Mouse (Mus musculus) layer of hippocampus, adult 8-10 months (tissue): ENCODE data around the gene 4933414I15Rik. TPM values are rescaled to one million over a fixed set of nuclear protein-coding genes. Genes with fewer than 3 reads are reported as not detected.
A peak's percentile ranks its signal among the peaks of the same experiment; 100 is the strongest.

Experiments
- DNase-seq, 2 experiments: peaks; one replicate each; pipeline ENCODE4 v3.0.0; 2022; ENCODE audit warnings: low spot score in 2 of 2
- total RNA-seq, 4 experiments: library from RNA; stranded (reverse); gene quantifications; 2 replicates each; pipeline ENCODE4 v1.2.4; 2022

Gene 4933414I15Rik
- not detected for total RNA-seq

DNA sequence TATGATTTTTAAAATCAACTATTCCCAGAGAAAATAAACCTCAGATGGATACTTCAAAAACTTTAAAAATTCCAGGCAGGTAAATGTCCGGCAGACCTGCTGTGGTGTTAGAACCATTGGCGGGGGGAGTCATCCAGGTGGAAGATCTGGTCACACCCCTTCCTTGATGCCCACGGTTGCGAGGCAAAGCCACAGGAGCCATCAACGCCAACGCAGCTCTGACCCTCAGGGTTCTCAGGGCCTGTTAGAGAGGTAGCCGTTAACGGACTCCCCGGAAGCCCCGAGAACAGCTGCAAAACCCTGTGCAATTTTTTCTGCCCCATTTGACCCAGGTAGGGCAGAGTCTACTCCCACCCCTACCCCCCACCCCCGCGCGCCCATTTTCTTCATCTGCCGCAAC lies at the start of gene 4933414I15Rik:
TSS of gene 4933414I15Rik (minus strand) at position 260 of the 400 bp plus-strand sequence.
- no peak for DNase-seq

DNA sequence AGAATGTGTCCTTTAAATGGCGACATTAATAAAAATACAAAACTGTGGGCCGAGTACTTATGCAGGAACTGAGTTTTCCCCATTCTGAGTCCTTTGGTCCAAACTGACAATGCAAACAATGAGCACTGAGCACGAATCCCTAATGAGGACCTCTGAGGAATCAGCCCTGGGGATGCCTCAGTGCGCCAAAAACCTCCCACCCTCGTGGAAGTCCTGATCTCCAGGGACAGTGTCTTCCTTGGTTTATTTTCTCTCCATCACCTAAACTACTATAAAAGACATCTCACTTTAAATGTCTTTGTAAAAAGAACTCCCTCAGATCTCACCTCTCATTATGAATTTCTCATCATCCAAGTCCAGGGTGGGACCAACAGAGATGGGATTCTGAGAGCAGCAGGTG lies 38.1 kb upstream of the 4933414I15Rik start, which contains the start of gene Olfr1377:
TSS of gene Olfr1377 (plus strand) at position 301 of the 400 bp plus-strand sequence.
- DNase-seq: no peak

DNA sequence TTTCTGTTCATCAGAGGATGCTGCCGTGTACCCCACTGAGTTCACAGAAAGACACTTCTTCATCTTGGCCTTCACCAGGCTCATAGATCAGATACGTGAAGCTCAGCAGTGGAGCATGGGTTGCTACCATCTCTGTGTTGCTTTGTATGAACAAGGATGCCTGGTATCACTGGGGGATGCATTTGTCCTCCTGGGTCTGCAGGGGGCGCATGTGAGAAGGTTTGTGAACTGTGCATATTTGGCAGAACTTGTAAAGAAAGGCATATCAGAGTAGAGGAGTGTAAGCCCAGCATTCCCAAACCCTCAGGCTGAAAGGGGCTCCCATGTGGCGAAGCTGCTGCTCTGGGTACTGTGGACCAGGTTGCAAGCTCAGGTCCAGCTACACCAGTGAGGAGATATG lies 33.7 kb upstream of the 4933414I15Rik start:
- no peak for DNase-seq

DNA sequence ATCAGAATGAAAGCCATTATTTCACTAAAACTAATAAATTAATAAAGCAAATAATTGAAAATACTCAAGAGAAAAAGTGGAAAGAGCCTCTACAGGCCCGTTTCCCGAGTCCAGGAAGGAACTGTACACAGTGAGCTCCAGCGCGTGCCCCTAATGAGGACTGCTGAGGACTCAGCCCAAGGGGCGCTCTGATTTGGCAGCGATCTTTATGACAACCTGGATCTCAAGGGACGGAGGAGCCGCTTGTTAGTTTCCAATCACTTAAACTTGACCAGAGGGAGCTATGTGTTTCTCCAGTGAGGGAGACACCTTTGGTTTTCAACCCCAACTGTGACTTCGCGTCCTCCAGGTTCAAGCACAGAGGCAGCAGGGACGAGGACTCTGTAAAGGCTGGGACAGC lies 22.7 kb upstream of the 4933414I15Rik start, which contains the start of gene Olfr1378:
TSS of gene Olfr1378 (plus strand) at position 301 of the 400 bp plus-strand sequence.
- DNase-seq: no peak

DNA sequence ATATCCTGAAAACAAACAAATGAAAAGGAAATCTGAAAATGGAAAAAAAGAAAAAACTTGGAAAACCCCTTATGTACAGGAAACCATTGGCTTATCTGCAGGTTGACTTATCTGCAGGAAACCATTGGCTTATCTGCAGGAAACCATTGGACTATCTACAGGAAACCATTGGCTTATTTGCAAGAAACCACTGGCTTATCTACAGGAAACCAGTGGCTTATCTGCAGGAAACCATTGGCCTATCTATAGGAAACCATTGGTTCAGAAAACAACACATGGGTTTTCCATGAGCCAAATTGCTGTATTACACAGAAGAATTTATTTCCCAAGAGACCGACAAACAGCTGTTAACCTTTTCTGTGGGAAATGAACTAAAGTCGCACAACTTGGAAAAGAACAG lies 21.3 kb upstream of the 4933414I15Rik start:
- no peak for DNase-seq

DNA sequence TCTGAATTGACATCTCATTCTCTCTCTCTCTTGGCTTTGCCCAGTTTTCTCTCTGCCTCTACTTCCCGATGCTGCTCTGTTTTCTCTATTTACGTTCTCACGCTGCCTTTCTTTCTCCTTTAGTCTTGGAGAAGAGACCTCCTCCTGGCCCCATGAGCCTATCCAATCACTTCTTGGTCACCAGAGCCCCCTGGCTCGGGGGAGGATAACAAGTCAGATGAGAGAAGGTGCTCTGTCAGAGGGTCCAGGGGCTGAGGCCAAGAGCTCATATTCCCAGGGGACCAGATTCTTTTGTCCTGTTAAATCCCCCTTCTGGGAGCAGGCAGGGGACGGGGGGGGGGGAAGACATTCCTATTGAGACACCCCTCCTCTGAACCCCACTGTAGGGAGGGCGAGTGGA lies 10.1 kb upstream of the 4933414I15Rik start, which contains the start of gene Prop1:
TSS of gene Prop1 (minus strand) at position 101 of the 400 bp plus-strand sequence.
- DNase-seq: no peak

DNA sequence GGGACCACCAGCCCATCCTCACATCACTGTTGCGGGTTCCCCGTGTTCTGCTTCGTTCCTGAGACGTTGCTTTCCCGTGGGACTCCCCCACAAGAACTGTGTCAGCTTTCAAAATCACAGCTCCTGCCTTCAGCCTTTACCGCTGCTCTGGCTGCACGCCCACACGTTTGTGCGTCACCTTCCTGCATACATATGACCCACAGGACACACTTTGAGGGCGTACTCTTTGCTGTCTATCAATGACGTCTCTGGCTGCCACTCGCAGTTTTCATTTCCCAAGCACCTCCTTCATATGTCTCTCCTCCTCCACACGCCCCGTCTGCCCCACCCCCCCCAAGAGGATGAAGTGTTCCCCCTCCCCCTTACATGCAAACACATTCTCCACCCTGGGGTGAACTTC lies 8.7 kb upstream of the 4933414I15Rik start:
- no peak for DNase-seq

DNA sequence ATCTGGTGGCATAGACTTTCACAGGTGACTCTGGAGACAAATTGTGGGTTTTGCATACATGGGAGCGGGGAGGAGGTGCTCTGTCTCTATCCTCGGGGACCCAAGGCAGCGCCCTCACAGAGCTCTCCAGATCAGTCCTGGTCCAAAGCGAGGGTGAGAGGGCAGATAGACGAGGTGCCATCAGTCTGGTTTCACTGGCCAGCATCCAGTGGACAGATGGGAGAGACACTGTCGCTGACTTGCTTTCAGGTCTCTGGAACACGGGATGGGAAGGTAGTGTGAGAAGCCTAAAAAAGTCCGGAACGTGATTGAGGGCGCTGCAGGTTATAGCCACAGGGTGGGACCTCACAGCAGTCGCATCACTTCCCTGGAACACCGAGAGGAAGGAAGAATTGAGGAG lies 1.2 kb downstream of the 4933414I15Rik start:
- DNase-seq: no peak

DNA sequence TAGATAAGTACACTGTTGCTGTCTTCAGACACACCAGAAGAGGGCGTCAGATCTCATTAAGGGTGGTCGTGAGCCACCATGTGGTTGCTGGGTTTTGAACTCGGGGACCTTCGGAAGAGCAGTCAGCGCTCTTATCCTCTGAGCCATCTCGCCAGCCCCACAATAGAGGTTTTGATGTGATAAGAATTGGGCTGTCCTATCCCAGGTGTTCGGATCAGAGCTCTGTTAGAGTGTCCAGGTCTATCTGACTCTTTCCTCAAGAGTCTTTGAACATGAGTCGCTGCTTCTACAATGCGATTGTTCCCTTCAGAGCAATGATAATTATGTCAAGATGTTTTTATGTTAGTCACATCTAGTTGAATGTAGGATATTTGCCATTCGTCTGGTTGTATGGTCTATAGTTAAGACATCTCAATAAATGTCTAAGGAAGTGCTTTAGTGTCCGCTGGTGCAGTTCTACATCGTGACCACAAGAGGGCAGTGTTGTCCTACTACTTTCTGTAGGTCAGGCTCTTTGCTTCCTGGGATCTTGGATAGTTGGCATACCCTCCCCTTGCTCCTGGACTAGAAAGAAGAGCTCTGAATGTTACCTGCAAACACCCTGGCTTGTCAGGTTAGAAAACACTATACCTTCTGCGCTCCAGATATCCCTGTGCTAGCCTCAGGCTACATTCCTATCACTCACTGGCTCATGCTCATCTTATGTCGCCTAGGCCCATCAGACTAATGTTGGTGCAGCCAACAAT lies 3.8 kb downstream of the 4933414I15Rik start:
- DNase-seq: peak in 1 of 2 experiments; percentile 24

DNA sequence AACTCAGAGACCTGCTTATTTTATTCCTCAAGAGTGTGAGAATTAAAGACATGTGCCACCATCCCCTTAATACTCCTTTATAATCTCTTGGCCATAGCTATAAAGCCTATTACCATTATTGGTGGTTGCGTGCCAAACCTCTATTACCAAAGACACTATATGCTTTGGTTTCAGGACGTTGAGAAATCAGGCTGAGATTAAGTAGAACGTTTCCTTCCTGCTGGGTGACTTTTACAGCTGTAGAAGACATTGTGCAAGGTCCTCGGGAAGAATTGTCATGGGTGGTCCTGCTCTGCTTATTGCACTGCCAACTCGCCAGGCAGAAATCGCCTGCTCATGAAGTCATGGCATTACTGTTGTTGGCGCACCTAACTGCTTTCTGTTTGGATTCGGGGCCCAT lies 5.1 kb downstream of the 4933414I15Rik start:
- no peak for DNase-seq

DNA sequence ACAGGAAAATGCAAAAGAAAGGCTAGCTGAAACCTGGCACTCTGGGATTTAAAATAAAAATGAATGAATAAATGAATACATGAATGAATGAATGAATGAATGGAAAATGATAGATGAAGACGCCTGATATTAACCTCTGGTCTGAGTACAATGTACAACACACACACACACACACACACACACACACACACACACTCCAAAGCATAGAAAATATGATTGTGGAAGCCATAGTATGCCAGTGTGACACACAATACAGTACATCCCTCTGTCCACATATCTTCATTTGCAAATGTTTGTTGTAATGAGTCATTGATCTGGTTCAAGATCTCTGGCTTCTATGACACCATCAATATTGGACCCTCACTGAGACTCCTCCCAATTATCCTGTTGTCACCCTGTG lies 11.5 kb downstream of the 4933414I15Rik start:
- no peak for DNase-seq

DNA sequence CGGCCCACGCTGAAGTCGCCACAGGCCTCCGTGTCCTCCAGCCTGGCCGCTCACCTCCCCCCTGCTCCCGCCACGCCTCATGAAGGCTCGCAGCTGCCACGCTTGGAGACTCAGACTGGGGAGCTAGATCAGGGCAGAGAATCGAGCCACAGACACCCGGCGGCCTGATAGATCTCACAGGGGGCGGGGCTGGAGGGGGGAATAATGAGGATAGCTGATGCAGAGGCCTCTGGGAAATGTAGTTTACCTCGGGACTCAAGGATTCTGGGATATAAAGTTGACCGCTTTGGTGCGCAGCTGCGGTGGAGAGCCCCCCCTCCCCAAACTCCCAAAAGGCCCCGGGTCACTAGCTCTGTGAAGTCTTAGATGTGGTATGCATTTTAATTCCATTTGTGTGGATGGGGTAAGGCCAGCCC lies 12.1 kb downstream of the 4933414I15Rik start, which contains the start of gene Zfp354b:
TSS of gene Zfp354b (minus strand) at position 183 of the 416 bp plus-strand sequence.
- peak; percentile 84 to 90 for DNase-seq

DNA sequence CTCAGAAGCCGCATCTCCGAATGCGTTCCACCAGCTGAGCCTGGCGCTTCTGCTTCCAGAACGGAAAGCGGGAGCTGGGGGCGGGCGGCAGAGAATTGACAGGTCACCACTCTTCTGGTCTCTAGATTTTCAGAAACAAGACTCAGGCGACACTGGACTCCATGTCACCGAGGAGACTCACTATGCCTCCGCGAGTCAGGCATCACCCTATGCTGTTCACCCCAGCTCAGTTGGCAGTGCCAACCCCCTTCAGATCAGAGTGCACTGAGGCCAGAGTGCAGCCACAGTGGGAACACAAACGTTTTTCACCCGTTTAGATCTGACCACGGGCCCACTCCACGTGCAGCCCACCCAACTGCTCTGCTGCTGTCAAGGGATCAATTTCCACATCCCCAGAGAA lies 12.5 kb downstream of the 4933414I15Rik start:
- DNase-seq: no peak

DNA sequence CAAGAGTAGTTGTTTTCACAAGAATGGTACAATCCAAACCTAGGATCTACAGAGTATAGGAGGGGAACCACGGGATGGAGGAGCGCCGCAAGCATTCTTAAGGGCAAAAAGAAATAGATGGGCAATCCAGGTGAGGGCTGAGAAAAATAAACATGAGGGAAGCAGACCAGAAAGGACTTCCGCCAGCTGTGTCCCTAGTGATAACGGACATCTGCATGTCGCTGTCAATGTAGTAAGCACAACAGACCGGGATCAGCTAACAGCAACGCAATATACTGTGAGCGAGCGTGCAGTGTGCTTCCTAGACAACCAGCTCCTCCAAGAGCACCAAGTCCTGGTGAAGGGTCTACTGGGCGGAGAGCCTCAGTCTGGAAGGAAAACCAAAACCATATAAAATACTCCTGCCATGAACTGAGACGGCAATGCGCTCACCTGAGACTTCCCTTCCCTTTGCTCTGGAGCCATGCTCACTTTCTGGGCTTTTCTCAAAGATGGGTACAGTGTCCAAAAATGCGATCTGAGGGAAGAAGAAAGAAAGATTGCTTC lies 13.0 kb downstream of the 4933414I15Rik start:
- no peak for DNase-seq

DNA sequence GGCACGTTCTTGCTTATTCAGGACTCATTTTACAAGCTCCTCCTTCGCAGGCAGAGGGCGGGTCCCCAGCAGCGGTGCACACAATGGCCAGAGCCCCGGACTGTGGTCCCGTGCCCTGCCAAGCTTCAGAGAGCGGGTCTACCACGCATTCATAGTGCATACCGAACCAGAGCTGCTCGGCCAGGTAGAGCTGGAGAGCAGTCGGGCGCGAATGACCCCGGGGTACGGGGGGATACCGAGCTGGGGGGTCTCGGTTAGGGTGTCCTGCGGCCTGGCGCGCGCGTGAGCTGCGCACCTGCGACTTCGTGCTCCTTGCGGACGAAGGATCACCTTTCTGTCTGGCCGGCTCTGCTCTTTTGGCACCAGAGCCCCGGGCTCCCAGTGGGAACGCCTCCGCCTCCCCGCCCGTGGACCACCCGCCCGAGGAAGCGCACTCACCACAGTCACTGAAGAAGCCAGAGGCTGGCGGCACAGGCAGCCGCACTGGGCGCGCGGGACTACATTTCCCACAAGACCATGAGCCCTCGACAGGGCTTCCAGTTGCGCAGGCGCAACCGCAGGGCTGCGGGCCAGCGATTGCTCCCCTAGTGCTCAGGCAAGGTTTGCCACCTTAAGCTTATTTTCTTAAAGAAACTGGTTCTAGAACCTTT lies 27.8 kb downstream of the 4933414I15Rik start, which contains the start of gene Zfp2:
TSS of gene Zfp2 (minus strand) at position 495 of the 650 bp plus-strand sequence.
- peak; percentile 91 to 94 for DNase-seq

DNA sequence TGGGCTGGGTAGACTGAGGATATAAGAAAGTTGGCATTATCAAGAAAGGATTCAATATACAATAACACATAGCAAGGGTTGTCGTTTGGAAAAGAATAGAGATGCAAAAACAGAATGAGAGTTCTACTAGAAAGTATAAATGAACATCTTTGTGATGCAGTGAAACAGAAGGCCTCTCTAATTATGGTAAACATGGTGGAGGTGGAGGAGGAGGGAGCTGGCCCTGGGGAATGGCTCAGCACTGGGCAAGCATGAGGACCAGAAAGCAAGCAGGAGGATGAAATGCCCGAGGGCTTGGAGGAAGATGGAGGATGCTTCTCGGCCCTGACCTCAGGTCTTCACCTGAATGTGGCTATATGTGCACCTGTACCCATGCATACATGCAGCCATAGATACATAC lies 29.1 kb downstream of the 4933414I15Rik start:
- DNase-seq: no peak

DNA sequence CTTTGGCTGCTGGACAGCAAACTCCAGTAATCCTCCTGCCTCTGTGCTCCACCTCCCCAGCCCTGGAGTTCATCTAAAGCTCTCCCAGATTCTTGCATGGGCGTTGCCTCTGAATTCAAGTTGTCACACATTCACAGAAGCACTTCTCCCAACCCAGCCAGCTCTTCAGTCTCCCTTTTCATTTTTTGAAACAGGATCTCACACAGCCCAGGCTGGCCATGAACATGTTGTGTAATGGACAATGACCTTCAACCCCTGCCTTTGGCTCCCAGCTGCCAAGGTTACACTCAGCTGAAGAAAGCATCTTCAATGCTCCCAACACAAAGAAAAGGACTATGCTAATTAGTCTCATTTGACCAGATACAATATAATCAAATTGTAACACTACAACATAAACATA lies 30.3 kb downstream of the 4933414I15Rik start:
- no peak for DNase-seq

DNA sequence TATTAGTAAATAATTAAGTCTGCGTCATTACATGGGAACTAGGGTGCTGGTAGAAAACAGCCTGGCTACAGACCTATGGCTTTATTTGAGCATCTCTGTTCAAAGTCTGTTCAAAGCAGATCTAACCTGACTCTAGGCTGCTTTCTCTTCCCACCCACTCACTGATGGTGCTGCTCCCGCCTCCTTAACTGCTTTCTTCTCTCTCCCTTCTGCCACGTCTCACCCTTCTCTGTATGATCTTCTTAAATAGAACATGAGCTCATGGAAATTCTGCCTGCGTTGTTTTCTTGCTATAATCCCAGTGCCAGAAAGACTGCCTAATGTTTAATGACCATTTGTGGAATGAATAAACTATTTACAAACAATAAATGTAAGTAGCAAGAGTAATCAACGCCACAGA lies 35.4 kb downstream of the 4933414I15Rik start:
- no peak for DNase-seq

DNA sequence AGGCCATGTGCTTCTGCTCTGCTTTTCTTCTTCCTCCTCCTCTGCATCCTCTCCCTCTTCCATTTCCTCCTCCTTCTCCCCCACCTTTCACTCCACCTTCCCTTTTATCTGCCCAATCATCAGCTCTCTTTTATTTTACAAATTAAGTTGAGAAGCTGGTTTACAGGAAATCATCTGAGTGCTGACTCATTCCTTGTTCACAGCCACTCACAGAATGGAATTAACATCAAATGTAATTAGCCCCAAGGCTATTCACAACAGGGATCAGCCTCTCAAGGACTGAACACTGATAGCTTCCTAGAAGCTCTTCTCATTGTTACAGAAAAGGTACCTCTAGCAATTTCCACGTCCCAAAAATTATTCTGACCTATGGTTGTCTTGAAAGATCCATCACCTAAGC lies 46.2 kb downstream of the 4933414I15Rik start:
- no peak for DNase-seq

DNA sequence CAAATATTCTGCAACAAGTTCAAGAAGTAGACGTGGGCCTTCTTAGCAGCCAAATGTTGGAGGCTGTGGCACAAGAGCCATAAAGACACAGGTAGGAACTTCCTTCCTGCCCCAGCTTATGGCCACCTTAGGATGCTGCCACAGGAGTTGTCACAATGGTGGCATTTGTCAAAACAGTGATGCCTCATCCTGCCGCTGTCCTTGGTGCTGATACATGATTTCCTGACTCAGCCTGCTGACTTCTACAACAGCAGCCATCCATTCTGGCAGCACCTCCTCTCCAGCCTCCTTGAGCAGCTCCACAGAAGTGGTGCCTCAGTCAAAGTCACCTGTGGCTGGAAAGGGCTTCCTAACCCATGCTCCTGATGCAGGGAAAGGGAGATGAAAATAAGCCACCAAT lies 51.1 kb downstream of the 4933414I15Rik start:
- no peak for DNase-seq
